Mouse (Mus musculus) heart, embryonic 13.5 days (tissue): ENCODE measurements at regions not wholly inside any gene's neighbourhood (a gene's known extent, or its start where the extent isn't known, plus 50 kb on each side); places are given as distances from the start of the nearest gene placed in this dataset.

Source experiments
- ATAC-seq: fragments of 200-750 bp; cut with Nextera tagmentation; 2 replicates; pipeline ENCODE4 v1.8.0; 2017; ENCODE audit warnings: moderate TSS enrichment; ENCODE audit not compliant: insufficient number of reproducible peaks, low FRiP score, low TSS enrichment; ENCODE audit errors: extremely low read depth
- H3K27ac ChIP-seq: fragments of 300-500 bp; sonication (generic); replicated peaks from 2 replicates; pipeline ENCODE4 v1.5.1; 2015; ENCODE audit warnings: moderate library complexity, mild to moderate bottlenecking, inconsistent platforms
- H3K27me3 ChIP-seq: fragments of 300-500 bp; sonication (generic); replicated peaks from 2 replicates; pipeline ENCODE4 v1.6.1; 2015; ENCODE audit warnings: mild to moderate bottlenecking, inconsistent platforms
- H3K36me3 ChIP-seq: fragments of 300-500 bp; sonication (generic); 2 replicates; pipeline ENCODE4 v1.6.1; 2015; ENCODE audit warnings: mild to moderate bottlenecking, inconsistent platforms
- H3K4me1 ChIP-seq: fragments of 300-500 bp; sonication (generic); 2 replicates; pipeline ENCODE4 v1.6.1; 2015; ENCODE audit warnings: inconsistent platforms
- H3K4me2 ChIP-seq: fragments of 300-500 bp; sonication (generic); 2 replicates; pipeline ENCODE4 v1.6.1; 2015; ENCODE audit warnings: inconsistent platforms, mild to moderate bottlenecking, moderate library complexity
- H3K4me3 ChIP-seq: fragments of 300-500 bp; sonication (generic); 2 replicates; pipeline ENCODE4 v1.5.1; 2015; ENCODE audit warnings: moderate library complexity, mild to moderate bottlenecking, inconsistent platforms
- H3K9ac ChIP-seq: fragments of 300-500 bp; sonication (generic); 2 replicates; pipeline ENCODE4 v1.6.1; 2015; ENCODE audit warnings: inconsistent platforms, mild to moderate bottlenecking, moderate library complexity
- H3K9me3 ChIP-seq: fragments of 300-500 bp; sonication (generic); 2 replicates; pipeline ENCODE4 v1.6.1; 2016; ENCODE audit warnings: inconsistent platforms
- whole genome bisulfite sequencing: fragments of 180-500 bp; shearing (Covaris S2); methylation state at CpG from one replicate; pipeline ENCODE4 v1.1.7; 2015; ENCODE audit warnings: mixed read lengths; 5-methylcytosine and 5-hydroxymethylcytosine counted together

DNA sequence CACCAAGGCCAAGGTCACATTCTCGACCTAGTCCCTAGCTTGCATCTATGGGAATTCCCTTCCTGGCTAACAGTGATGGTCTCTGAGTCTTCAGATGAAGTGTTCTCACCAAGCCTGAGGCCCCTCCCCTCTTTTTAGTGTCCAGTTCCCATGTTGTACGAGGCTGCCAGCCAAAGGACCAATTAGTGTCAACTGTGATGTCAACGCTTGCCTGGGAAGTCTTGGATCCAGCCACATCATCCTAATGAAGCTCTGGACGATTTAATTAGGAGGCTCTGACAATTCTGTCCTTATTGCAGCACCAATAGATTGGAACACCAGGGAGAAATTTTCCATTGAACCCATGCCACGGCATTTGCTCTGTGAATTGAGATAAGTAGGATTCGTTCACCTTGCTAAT is 202.4 kb upstream of the Gm6657 start:
- no peaks in the 10 kb centered on the region for H3K9me3 ChIP-seq
- H3K36me3 ChIP-seq, result no peaks in the 10 kb centered on the region
- 56% methylated on average over 6 of the region's 6 CpGs for WGBS
- no peak for ATAC-seq
- H3K27me3 ChIP-seq, result no peaks in the 10 kb centered on the region
- H3K27ac ChIP-seq, result no peak overlapping the region
- H3K4me3 ChIP-seq, result no peak overlapping the region
- H3K4me1 ChIP-seq, result no peaks in the 10 kb centered on the region
- no peak overlapping the region for H3K9ac ChIP-seq
- H3K4me2 ChIP-seq, result no peak overlapping the region

DNA sequence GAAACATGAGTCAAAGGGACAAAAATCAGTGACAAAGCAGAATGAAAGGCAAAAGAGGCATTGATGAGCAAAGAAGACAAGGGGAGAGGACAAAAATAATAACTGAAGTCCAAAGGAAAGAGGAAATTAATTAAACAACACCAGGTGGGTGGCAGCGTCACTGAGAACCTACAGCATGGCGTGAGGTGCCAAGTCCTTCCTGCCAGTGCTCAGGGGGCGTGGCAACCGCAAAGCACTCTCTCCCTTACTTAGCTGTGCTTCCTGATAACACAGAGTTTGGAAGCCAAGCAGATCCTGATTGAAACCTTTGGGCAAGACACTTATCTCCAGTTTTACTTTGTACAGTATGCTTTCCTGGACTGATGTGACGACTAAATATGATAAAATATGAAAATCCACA is 199.9 kb upstream of the Gm6657 start:
- Histone ChIP-seq H3K9ac (no peak overlapping the region), H3K27ac (no peak overlapping the region), H3K27me3 (no peaks in the 10 kb centered on the region), H3K36me3 (no peaks in the 10 kb centered on the region), H3K4me3 (no peak overlapping the region), H3K4me1 (no peaks in the 10 kb centered on the region), H3K4me2 (no peak overlapping the region), H3K9me3 (0 out of 2 replicates have a peak, but pooled peaks cover 6% of the 10 kb centered on the region)
- WGBS, result 51% methylated on average over 5 of the region's 5 CpGs
- no peak for ATAC-seq

DNA sequence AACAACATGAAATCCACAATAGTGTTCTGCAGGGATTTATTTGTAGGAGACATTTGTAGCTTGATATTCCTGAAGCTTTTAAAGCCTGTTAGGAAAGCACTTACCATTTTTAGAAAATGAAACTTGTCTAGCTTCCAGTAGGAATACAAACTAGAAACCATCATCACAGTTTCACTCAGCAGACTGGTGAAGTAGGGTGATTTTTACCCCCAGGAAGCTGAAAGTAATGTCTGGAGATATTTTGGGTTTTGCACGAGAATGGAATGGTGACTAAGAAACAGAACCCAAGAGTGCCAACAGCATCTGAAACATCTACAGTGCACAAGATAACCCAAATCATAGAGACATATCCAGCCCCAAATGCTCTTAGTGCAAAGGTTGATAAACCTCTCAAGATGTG is 196.1 kb upstream of the Gm6657 start:
- no peaks in the 10 kb centered on the region for H3K27me3 ChIP-seq
- no peak for ATAC-seq
- H3K27ac ChIP-seq, result no peak overlapping the region
- no peaks in the 10 kb centered on the region for H3K36me3 ChIP-seq
- H3K4me3 ChIP-seq, result no peak overlapping the region
- no peaks in the 10 kb centered on the region for H3K4me1 ChIP-seq
- H3K9me3 ChIP-seq, result 0 out of 2 replicates have a peak, but pooled peaks cover 8% of the 10 kb centered on the region
- H3K4me2 ChIP-seq, result no peak overlapping the region
- 54% methylated on average over 1 of the region's 1 CpGs for WGBS
- H3K9ac ChIP-seq, result no peak overlapping the region

DNA sequence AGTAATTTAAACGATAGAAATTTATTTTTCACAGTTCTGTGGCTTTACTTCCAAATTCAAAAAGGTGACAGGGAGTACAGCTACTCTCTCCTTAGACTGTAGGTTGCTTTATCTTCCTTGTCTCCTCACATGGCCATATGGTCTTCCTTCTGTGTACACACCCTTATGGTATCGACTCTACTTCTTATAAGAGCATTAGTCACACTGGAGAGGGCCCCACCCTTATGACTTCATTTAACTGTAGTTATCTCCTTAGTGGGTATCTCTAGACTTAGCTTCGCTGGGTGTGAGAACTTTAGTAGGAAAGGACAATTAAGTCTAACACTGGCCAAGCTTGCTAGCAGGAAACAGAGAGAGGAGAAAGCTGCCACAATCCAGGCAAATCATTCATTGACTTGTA is 193.6 kb upstream of the Gm6657 start:
- Histone ChIP-seq H3K36me3 (no peaks in the 10 kb centered on the region), H3K4me3 (no peak overlapping the region), H3K9me3 (0 out of 2 replicates have a peak, but pooled peaks cover 8% of the 10 kb centered on the region), H3K4me2 (no peak overlapping the region), H3K4me1 (no peaks in the 10 kb centered on the region), H3K9ac (no peak overlapping the region), H3K27me3 (no peaks in the 10 kb centered on the region), H3K27ac (no peak overlapping the region)
- 59% methylated on average over 3 of the region's 3 CpGs for WGBS
- no peak for ATAC-seq

DNA sequence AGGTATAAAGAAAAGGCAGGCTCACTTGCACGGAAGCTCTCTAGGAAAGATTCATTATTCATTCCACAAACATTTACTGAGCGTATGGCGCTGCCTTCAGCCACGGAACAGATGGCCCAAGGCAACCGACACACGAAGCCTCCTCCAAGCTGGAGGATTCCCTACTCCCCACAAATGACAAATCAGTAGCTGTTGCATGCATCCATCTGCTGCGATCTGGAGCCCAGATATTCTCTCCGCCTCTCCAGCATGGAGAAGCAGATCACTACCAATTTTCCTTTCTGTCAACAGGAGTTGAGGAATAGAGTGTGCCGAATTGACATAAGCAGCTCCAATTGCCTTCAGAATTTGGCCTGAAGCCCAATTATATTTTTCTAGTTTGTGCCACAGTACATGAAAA is 192.2 kb upstream of the Gm6657 start:
- no peak overlapping the region for H3K4me3 ChIP-seq
- no peak overlapping the region for H3K27ac ChIP-seq
- no peaks in the 10 kb centered on the region for H3K36me3 ChIP-seq
- no peak overlapping the region for H3K9ac ChIP-seq
- ATAC-seq, result no peak
- no peaks in the 10 kb centered on the region for H3K27me3 ChIP-seq
- 77% methylated on average over 9 of the region's 9 CpGs for WGBS
- no peaks in the 10 kb centered on the region for H3K4me1 ChIP-seq
- H3K4me2 ChIP-seq, result no peak overlapping the region
- H3K9me3 ChIP-seq, result 0 out of 2 replicates have a peak, but pooled peaks cover 8% of the 10 kb centered on the region

DNA sequence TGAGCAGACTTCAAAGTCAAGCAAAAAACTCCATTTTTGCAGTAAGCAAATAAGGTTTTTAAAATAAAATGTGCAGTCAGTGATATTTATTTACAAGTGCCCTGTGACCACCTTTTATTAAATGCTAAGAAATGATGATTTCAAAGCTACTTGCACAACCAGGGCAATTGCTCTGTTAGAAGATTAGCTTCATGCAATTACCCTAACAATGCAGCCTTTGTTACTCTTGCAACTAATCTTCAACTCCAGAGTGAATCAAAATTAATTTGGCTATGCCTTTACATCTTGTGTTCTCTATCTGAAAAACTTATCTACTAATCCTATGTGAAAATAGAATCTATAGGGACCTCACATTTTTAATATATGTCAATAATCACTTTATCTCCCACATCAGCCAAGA is 160.3 kb upstream of the Gm6657 start:
- H3K27ac ChIP-seq, result no peak overlapping the region
- H3K4me1 ChIP-seq, result no peaks in the 10 kb centered on the region
- no peak overlapping the region for H3K9ac ChIP-seq
- H3K9me3 ChIP-seq, result no peaks in the 10 kb centered on the region
- H3K36me3 ChIP-seq, result no peaks in the 10 kb centered on the region
- H3K4me3 ChIP-seq, result no peak overlapping the region
- ATAC-seq, result no peak
- H3K4me2 ChIP-seq, result no peak overlapping the region
- no peaks in the 10 kb centered on the region for H3K27me3 ChIP-seq

DNA sequence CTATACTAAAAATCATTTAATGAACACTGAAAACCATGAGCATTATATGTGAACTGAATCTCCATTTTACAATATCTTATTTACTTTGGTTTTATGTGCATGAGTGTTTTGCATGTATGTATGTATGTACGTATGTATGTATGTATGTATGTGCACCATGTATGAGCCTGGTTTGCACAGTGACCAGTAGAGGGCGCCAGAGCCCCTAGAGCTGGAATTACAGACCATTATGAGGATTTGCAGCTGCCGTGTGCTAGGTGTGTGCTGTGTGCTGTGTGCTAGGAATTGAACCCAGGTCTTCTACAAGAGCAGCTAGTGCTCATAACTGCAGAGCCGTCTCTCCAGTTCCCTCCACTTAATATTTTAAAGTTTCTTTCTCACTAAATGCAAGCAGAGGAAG is 147.5 kb upstream of the Gm6657 start:
- Histone ChIP-seq H3K4me1 (no peaks in the 10 kb centered on the region), H3K27me3 (no peaks in the 10 kb centered on the region), H3K4me2 (no peak overlapping the region), H3K36me3 (no peaks in the 10 kb centered on the region), H3K9me3 (no peaks in the 10 kb centered on the region), H3K4me3 (no peak overlapping the region), H3K27ac (no peak overlapping the region), H3K9ac (no peak overlapping the region)
- 74% methylated on average over 4 of the region's 4 CpGs for WGBS
- ATAC-seq, result no peak

DNA sequence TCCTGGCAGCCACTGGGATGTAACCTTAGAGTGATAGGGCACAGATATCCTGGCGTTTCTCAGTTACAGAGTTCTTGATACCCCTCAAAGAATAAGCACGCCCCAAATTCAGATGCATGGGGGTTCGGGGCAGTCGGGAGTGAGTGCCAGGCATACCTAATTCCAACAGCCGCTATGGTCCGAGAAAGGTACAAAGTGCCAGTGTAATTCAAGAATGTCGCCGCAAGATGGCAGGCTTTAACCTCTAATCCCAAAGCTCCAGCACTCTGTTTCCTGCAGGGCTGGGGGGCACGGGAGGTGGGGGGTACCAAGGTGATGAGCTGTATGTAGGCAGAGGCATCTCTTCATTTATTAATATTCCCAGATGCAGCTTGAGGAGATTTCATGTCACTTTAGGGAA is 138.1 kb upstream of the Gm6657 start:
- ATAC-seq, result no peak
- H3K27ac ChIP-seq, result no peak overlapping the region
- 4% methylated on average over 9 of the region's 9 CpGs for WGBS
- no peak overlapping the region for H3K9ac ChIP-seq
- 0 out of 2 replicates have a peak overlapping the region, but pooled peaks have one; percentile 18 for H3K4me3 ChIP-seq
- H3K4me1 ChIP-seq, result 0 out of 2 replicates have a peak, but pooled peaks cover 2% of the 10 kb centered on the region
- H3K9me3 ChIP-seq, result no peaks in the 10 kb centered on the region
- H3K4me2 ChIP-seq, result peak overlapping the region; percentile 57
- H3K27me3 ChIP-seq, result peaks cover 16% of the 10 kb centered on the region
- no peaks in the 10 kb centered on the region for H3K36me3 ChIP-seq

DNA sequence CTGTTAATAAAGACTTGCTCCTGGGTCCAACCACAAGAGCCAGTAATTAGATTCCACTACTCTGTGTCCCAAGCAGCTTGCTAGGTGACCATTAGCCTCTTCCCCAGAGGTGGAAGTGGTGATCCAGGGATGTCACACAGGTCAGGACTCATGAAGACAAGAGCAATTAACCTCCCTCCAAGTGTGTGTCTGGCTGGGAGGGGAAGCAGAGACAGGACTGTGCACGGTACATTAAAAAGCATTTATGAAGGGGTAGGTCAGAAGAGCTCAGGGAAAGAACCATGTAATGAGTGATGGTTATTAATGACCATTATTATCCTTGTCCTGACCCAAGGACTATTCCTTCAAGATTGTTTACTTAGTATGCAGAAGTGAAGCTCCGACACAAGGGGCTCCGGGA is 136.9 kb upstream of the Gm6657 start:
- no peak for ATAC-seq

DNA sequence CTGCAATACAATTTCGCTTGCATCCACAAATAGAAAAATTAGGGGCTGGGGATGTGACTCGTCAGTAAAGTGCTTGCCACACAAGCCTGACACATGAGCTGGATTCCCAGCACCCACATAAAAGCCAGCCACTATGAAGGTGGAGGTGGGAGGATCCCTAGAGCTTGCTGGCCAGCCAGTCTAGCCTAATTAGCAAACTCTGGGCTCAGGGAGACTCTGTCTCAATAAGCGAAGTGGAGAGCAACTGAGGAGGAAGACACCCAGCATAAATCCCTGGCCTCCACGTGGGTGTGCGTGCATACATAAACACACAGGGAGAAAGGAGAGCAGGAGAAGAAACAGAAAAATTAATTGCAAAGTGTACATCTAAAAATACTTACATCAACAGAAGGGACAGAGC is 134.1 kb upstream of the Gm6657 start:
- 51% methylated on average over 5 of the region's 5 CpGs for WGBS
- H3K4me3 ChIP-seq, result no peak overlapping the region
- ATAC-seq, result no peak
- no peaks in the 10 kb centered on the region for H3K9me3 ChIP-seq
- H3K27me3 ChIP-seq, result peaks cover 8% of the 10 kb centered on the region
- H3K9ac ChIP-seq, result no peak overlapping the region
- H3K4me2 ChIP-seq, result no peak overlapping the region
- H3K4me1 ChIP-seq, result 0 out of 2 replicates have a peak, but pooled peaks cover 2% of the 10 kb centered on the region
- H3K36me3 ChIP-seq, result no peaks in the 10 kb centered on the region
- H3K27ac ChIP-seq, result no peak overlapping the region

More for the DNA sequence above, 136.9 kb upstream of the Gm6657 start:
- Histone ChIP-seq H3K4me3 (no peak overlapping the region), H3K9me3 (no peaks in the 10 kb centered on the region), H3K4me1 (0 out of 2 replicates have a peak, but pooled peaks cover 2% of the 10 kb centered on the region), H3K9ac (no peak overlapping the region), H3K27ac (no peak overlapping the region), H3K4me2 (no peak overlapping the region), H3K27me3 (peaks cover 16% of the 10 kb centered on the region), H3K36me3 (no peaks in the 10 kb centered on the region)
- 68% methylated on average over 3 of the region's 3 CpGs for WGBS

DNA sequence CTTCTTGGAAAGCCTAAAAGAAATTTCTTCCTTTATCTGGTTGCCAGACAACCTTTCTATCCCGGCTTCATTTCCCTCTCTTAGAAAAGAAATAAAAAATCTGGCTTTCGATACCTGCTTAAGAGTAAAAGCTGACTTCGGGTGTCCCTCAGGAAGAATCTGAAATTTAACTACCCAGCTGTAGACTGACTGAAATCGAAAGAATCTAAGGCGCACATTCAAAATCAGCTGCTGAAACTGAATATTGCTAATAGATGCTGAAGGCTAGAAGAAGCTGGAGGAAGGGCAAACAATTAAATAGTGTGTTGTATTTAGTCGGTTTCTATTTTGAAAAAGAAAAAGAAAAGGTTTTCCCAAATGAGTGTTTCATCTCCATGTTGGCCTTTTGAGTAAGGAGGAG is 128.0 kb upstream of the Gm6657 start:
- H3K9me3 ChIP-seq, result no peaks in the 10 kb centered on the region
- whole genome bisulfite sequencing, result 83% methylated on average over 6 of the region's 6 CpGs
- H3K36me3 ChIP-seq, result no peaks in the 10 kb centered on the region
- no peaks in the 10 kb centered on the region for H3K4me1 ChIP-seq
- no peak overlapping the region for H3K4me2 ChIP-seq
- no peaks in the 10 kb centered on the region for H3K27me3 ChIP-seq
- no peak for ATAC-seq
- H3K4me3 ChIP-seq, result no peak overlapping the region
- H3K9ac ChIP-seq, result no peak overlapping the region
- H3K27ac ChIP-seq, result no peak overlapping the region

DNA sequence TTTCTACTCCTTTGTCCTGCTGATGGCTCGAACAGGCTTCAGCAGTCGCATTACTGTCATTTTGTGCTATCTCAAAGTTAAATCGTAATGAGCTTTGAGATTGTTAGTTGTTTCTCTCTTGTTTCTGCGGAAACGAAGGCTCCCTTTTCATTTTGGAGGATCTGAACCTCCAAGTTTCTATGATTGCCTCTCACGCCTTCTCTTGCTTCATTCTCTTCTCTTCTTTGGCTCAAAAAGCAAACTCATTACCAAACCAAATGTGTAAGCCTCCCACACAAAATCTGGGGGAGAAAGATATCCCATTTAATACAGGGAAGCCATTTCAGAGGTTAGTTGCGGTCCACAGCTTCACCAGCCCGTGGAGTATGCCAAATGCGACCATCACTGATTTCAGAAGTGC is 121.1 kb upstream of the Gm6657 start:
- no peaks in the 10 kb centered on the region for H3K27me3 ChIP-seq
- H3K4me3 ChIP-seq, result no peak overlapping the region
- no peak overlapping the region for H3K9ac ChIP-seq
- WGBS, result 73% methylated on average over 9 of the region's 9 CpGs
- no peaks in the 10 kb centered on the region for H3K36me3 ChIP-seq
- H3K4me1 ChIP-seq, result peaks cover 11% of the 10 kb centered on the region
- H3K4me2 ChIP-seq, result no peak overlapping the region
- H3K9me3 ChIP-seq, result no peaks in the 10 kb centered on the region
- ATAC-seq, result no peak
- no peak overlapping the region for H3K27ac ChIP-seq
